Mouse (Mus musculus) limb, embryonic 14.5 days (tissue): ENCODE data around the gene Rnf141. TPM values are rescaled to one million over a fixed set of nuclear protein-coding genes. Genes with fewer than 3 reads are reported as not detected.

Experiments
- ATAC-seq: fragments of 200-750 bp; cut with Nextera tagmentation; 2 replicates; pipeline ENCODE4 v1.8.0; 2017; ENCODE audit warnings: low read depth, moderate number of reproducible peaks, moderate TSS enrichment; ENCODE audit not compliant: low FRiP score
- DNase-seq: peaks from one replicate; pipeline ENCODE4 v3.0.0-alpha.2; 2015; ENCODE audit warnings: low spot score
- H3K27ac ChIP-seq: fragments of 300-500 bp; sonication (generic); replicated peaks from 2 replicates; pipeline ENCODE4 v1.5.1; 2014; ENCODE audit warnings: low read depth, mild to moderate bottlenecking, low read length, moderate library complexity, mixed read lengths
- H3K27me3 ChIP-seq: fragments of 300-500 bp; sonication (generic); 2 replicates; pipeline ENCODE4 v1.6.1; 2014; ENCODE audit warnings: low read length, mixed read lengths; ENCODE audit not compliant: control insufficient read depth, insufficient read depth
- H3K36me3 ChIP-seq: fragments of 300-500 bp; sonication (generic); 2 replicates; pipeline ENCODE4 v1.6.1; 2014; ENCODE audit warnings: mild to moderate bottlenecking, low read length, moderate library complexity, mixed read lengths; ENCODE audit not compliant: control insufficient read depth, insufficient read depth
- H3K4me1 ChIP-seq: fragments of 300-500 bp; sonication (generic); 2 replicates; pipeline ENCODE4 v1.6.1; 2014; ENCODE audit warnings: antibody characterized with exemption, low read length, mixed read lengths; ENCODE audit not compliant: control insufficient read depth, insufficient read depth
- H3K4me2 ChIP-seq: fragments of 300-500 bp; sonication (generic); replicated peaks from 2 replicates; pipeline ENCODE4 v1.6.1; 2014; ENCODE audit warnings: low read depth, mild to moderate bottlenecking, low read length, moderate library complexity; ENCODE audit not compliant: severe bottlenecking
- H3K4me3 ChIP-seq: fragments of 300-500 bp; sonication (generic); replicated peaks from 2 replicates; pipeline ENCODE4 v1.5.1; 2014; ENCODE audit warnings: low read length
- H3K9ac ChIP-seq: fragments of 300-500 bp; sonication (generic); 2 replicates; pipeline ENCODE4 v1.6.1; 2014; ENCODE audit warnings: mild to moderate bottlenecking, low read depth, low read length, moderate library complexity; ENCODE audit not compliant: severe bottlenecking
- H3K9me3 ChIP-seq: fragments of 300-500 bp; sonication (generic); 2 replicates; pipeline ENCODE4 v1.6.1; 2016; ENCODE audit warnings: low read length; ENCODE audit not compliant: control insufficient read depth
- POLR2A ChIP-seq: fragments of 200-500 bp; IDR thresholded peaks from 2 replicates; pipeline ENCODE4 v1.8.0; 2012; ENCODE audit warnings: inconsistent platforms, mild to moderate bottlenecking, moderate library complexity, borderline replicate concordance; ENCODE audit not compliant: insufficient read depth, insufficient read length; ENCODE audit errors: extremely low read depth
- WGBS: fragments of 180-500 bp; shearing (Covaris S2); extraction: QIAGEN DNeasy Blood & Tissue Kit; methylation state at CpG from one replicate; pipeline ENCODE4 v1.1.7; 2014; 5-methylcytosine and 5-hydroxymethylcytosine counted together
- microRNA-seq: library from miRNA; unstranded; fragments of <30 nt; microRNA quantifications from one replicate; pipeline ENCODE4, GENCODE M21; 2016
- polyA plus RNA-seq, 2 experiments: library from polyadenylated mRNA; depleted of rRNA in 1 of 2; stranded (reverse) in 1 of 2; unstranded in 1 of 2; fragments of >200 nt; fragmentation: Nextera tagmentation in 1 of 2; extraction: Ambion mirVana in 1 of 2; gene quantifications; 2 replicates each; pipeline versions ENCODE4 v1.2.1 to v1.2.3; 2012 to 2014

The Rnf141 gene
- polyA plus RNA-seq, 2 experiments: 21.6 to 22.0 TPM

GRCm38 (mm10) chr7:110756440-110756839 is 87.8 kb downstream of the Rnf141 start:
- DNase-seq (no peak), ATAC-seq (no peak)
- Histone ChIP-seq H3K9me3 (no peaks in the 10 kb centered on the region), H3K4me2 (no peak overlapping the region), H3K36me3 (no peaks in the 10 kb centered on the region), H3K27me3 (no peaks in the 10 kb centered on the region), H3K27ac (no peak overlapping the region), H3K4me3 (no peak overlapping the region), H3K4me1 (peaks cover 10% of the 10 kb centered on the region; the same call in 1 of the 2 replicates), H3K9ac (no peak overlapping the region)
- 46% methylated on average over 2 of the region's 2 CpGs for WGBS
- TF ChIP-seq POLR2A: no peak

- Histone ChIP-seq H3K36me3 (no peaks in the 10 kb centered on the region), H3K4me3 (no peak overlapping the region), H3K27me3 (no peaks in the 10 kb centered on the region), H3K4me1 (peaks cover 10% of the 10 kb centered on the region; the same call in 1 of the 2 replicates), H3K27ac (no peak overlapping the region), H3K9me3 (no peaks in the 10 kb centered on the region), H3K4me2 (no peak overlapping the region), H3K9ac (no peak overlapping the region)
- TF ChIP-seq POLR2A: no peak
- WGBS: 16% methylated on average over 5 of the region's 5 CpGs
- DNase-seq (no peak), ATAC-seq (no peak)
Observed at GRCm38 (mm10) chr7:110753926-110754330, 90.3 kb downstream of the Rnf141 start.

GRCm38 (mm10) chr7:110753310-110753709 is 90.9 kb downstream of the Rnf141 start:
- Histone ChIP-seq H3K4me3 (no peak overlapping the region), H3K9ac (no peak overlapping the region), H3K27me3 (no peaks in the 10 kb centered on the region), H3K9me3 (no peaks in the 10 kb centered on the region), H3K4me1 (peaks cover 10% of the 10 kb centered on the region; the same call in 1 of the 2 replicates), H3K27ac (no peak overlapping the region), H3K4me2 (no peak overlapping the region), H3K36me3 (no peaks in the 10 kb centered on the region)
- TF ChIP-seq POLR2A: no peak
- WGBS: 96% methylated on average over 1 of the region's 1 CpGs
- DNase-seq (no peak), ATAC-seq (no peak)

- ATAC-seq (no peak; the same call in 1 of the 2 replicates), DNase-seq (no peak)
- no peak overlapping the region for H3K4me2 ChIP-seq
- H3K9me3 ChIP-seq: no peaks in the 10 kb centered on the region
- no peaks in the 10 kb centered on the region for H3K27me3 ChIP-seq
- peaks cover 10% of the 10 kb centered on the region; the same call in 1 of the 2 replicates for H3K4me1 ChIP-seq
- TF ChIP-seq POLR2A: no peak
- 90% methylated on average over 1 of the region's 1 CpGs for WGBS
- no peaks in the 10 kb centered on the region for H3K36me3 ChIP-seq
- no peak overlapping the region for H3K27ac ChIP-seq
- no peak overlapping the region for H3K9ac ChIP-seq
- H3K4me3 ChIP-seq: no peak overlapping the region
Observed at GRCm38 (mm10) chr7:110751634-110752033, 92.6 kb downstream of the Rnf141 start.

- DNase-seq: no peak
- Histone ChIP-seq H3K27me3 (no peaks in the 10 kb centered on the region), H3K9ac (no peak overlapping the region), H3K4me1 (peaks cover 10% of the 10 kb centered on the region; the same call in 1 of the 2 replicates), H3K9me3 (no peaks in the 10 kb centered on the region), H3K4me2 (no peak overlapping the region), H3K4me3 (no peak overlapping the region), H3K36me3 (no peaks in the 10 kb centered on the region), H3K27ac (no peak overlapping the region)
- WGBS: 60% methylated on average over 4 of the region's 4 CpGs
- no peak for TF ChIP-seq POLR2A
- no peak for ATAC-seq
Observed at GRCm38 (mm10) chr7:110750834-110751233, 93.4 kb downstream of the Rnf141 start.

Small RNA genes lying within 50 kb of the gene (microRNA-seq; reads per million reads assigned to microRNA genes)
- not detected for gene Gm47282

Other genes starting within 250 kb of the Rnf141 start
- 24.7 and 25.8 TPM in 2 replicates for gene Sbf2, start 229.5 kb downstream of the Rnf141 start, polyA plus RNA-seq (2012; rRNA removed)
- 24.7 and 29.0 TPM in 2 replicates for gene Sbf2, start 229.5 kb downstream of the Rnf141 start, polyA plus RNA-seq (2014; fragmentation: Nextera tagmentation; extraction: Ambion mirVana)
- 1.8 and 2.6 TPM in 2 replicates for gene Adm, start 216.8 kb downstream of the Rnf141 start, polyA plus RNA-seq (2012; rRNA removed)
- 2.6 and 3.3 TPM in 2 replicates for gene Adm, start 216.8 kb downstream of the Rnf141 start, polyA plus RNA-seq (2014; fragmentation: Nextera tagmentation; extraction: Ambion mirVana)
- 6.6 and 7.0 TPM in 2 replicates for gene Ampd3, start 76.3 kb downstream of the Rnf141 start, polyA plus RNA-seq (2012; rRNA removed)
- 6.9 and 7.1 TPM in 2 replicates for gene Ampd3, start 76.3 kb downstream of the Rnf141 start, polyA plus RNA-seq (2014; fragmentation: Nextera tagmentation; extraction: Ambion mirVana)
- gene Lyve1, start 18.8 kb upstream of the Rnf141 start, polyA plus RNA-seq (2012; rRNA removed): 9.7 and 10.6 TPM in 2 replicates
- gene Lyve1, start 18.8 kb upstream of the Rnf141 start, polyA plus RNA-seq (2014; fragmentation: Nextera tagmentation; extraction: Ambion mirVana): 5.1 and 10.2 TPM in 2 replicates
- 1.2 and 2.1 TPM in 2 replicates for gene Mrvi1, start 138.0 kb upstream of the Rnf141 start, polyA plus RNA-seq (2012; rRNA removed)
- gene Mrvi1, start 138.0 kb upstream of the Rnf141 start, polyA plus RNA-seq (2014; fragmentation: Nextera tagmentation; extraction: Ambion mirVana): 0.76 and 1.0 TPM in 2 replicates
- gene Ctr9, start 184.5 kb upstream of the Rnf141 start, polyA plus RNA-seq (2012; rRNA removed): 29.8 and 36.0 TPM in 2 replicates
- 57.6 and 67.0 TPM in 2 replicates for gene Ctr9, start 184.5 kb upstream of the Rnf141 start, polyA plus RNA-seq (2014; fragmentation: Nextera tagmentation; extraction: Ambion mirVana)
- 350 and 352 TPM in 2 replicates for gene Eif4g2, start 238.6 kb upstream of the Rnf141 start, polyA plus RNA-seq (2012; rRNA removed)
- gene Eif4g2, start 238.6 kb upstream of the Rnf141 start, polyA plus RNA-seq (2014; fragmentation: Nextera tagmentation; extraction: Ambion mirVana): 921 and 939 TPM in 2 replicates